Mouse (Mus musculus) thymus, adult 2 months (tissue): ENCODE results near the gene Cyp2b10. TPM values are rescaled to one million over a fixed set of nuclear protein-coding genes. Genes with fewer than 3 reads are reported as not detected.

ENCODE experiments used
- DNase-seq: peaks from one replicate; pipeline ENCODE4 v3.0.0; 2021
- H3K27ac ChIP-seq: fragments of 200-500 bp; 2 replicates; pipeline ENCODE4 v1.5.1; 2012; ENCODE audit warnings: low read length, control low read depth; ENCODE audit not compliant: control insufficient read depth, insufficient read depth
- H3K27me3 ChIP-seq: fragments of 200-500 bp; 2 replicates; pipeline ENCODE4 v1.6.1; 2012; ENCODE audit warnings: mild to moderate bottlenecking, low read length, moderate library complexity, mixed read lengths; ENCODE audit not compliant: control insufficient read depth, insufficient read depth
- H3K36me3 ChIP-seq: fragments of 200-500 bp; 2 replicates; pipeline ENCODE4 v1.6.1; 2012; ENCODE audit warnings: mild to moderate bottlenecking, low read length, moderate library complexity; ENCODE audit not compliant: control insufficient read depth, insufficient read depth
- H3K4me1 ChIP-seq: fragments of 200-500 bp; replicated peaks from 2 replicates; pipeline ENCODE4 v1.6.1; 2012; ENCODE audit warnings: low read length; ENCODE audit not compliant: control insufficient read depth, insufficient read depth
- H3K4me3 ChIP-seq: fragments of 200-500 bp; 2 replicates; pipeline ENCODE4 v1.5.1; 2012; ENCODE audit warnings: mild to moderate bottlenecking, low read length, control low read depth, moderate library complexity; ENCODE audit not compliant: control insufficient read depth, insufficient read depth
- CTCF ChIP-seq: fragments of 200-500 bp; IDR thresholded peaks from 2 replicates; pipeline ENCODE4 v1.5.1; 2012; ENCODE audit warnings: mild to moderate bottlenecking, control low read depth, low read length, moderate library complexity, borderline replicate concordance; ENCODE audit not compliant: control insufficient read depth, poor library complexity, insufficient read depth; ENCODE audit errors: extremely low read depth
- POLR2A ChIP-seq: fragments of 200-500 bp; IDR thresholded peaks from 2 replicates; pipeline ENCODE4 v1.6.1; 2012; ENCODE audit warnings: mild to moderate bottlenecking, low read length, control low read depth, moderate library complexity; ENCODE audit not compliant: control insufficient read depth, poor library complexity, insufficient read depth; ENCODE audit errors: extremely low read depth
- WGBS: fragments of 180-500 bp; shearing (Covaris S2); methylation state at CpG from one replicate; pipeline ENCODE4 v1.1.7; 2018; 5-methylcytosine and 5-hydroxymethylcytosine counted together
- polyA plus RNA-seq: library from polyadenylated mRNA; depleted of rRNA; stranded (reverse); fragments of >200 nt; gene quantifications from 2 replicates; pipeline ENCODE4 v1.2.3, GENCODE M21; 2012; rRNA removed

Gene Cyp2b10
- polyA plus RNA-seq = 0.15 and 0.23 TPM in 2 replicates

GRCm38 (mm10) chr7:25897411-25897810, at the start of gene Cyp2b10:
Gene Cyp2b10, plus strand, starts transcription at chr7:25897620.
- Histone ChIP-seq H3K4me3 (no peak within 1 kb of the TSS), H3K4me1 (no peaks in the 10 kb centered on the region), H3K27me3 (no peaks in the 10 kb centered on the region), H3K36me3 (no peaks in the 10 kb centered on the region), H3K27ac (no peak within 1 kb of the TSS)
- WGBS = 84% methylated on average over 6 of the region's 6 CpGs
- no peak for TF ChIP-seq POLR2A
- no peak for TF ChIP-seq CTCF
- no peak for DNase-seq

DNA sequence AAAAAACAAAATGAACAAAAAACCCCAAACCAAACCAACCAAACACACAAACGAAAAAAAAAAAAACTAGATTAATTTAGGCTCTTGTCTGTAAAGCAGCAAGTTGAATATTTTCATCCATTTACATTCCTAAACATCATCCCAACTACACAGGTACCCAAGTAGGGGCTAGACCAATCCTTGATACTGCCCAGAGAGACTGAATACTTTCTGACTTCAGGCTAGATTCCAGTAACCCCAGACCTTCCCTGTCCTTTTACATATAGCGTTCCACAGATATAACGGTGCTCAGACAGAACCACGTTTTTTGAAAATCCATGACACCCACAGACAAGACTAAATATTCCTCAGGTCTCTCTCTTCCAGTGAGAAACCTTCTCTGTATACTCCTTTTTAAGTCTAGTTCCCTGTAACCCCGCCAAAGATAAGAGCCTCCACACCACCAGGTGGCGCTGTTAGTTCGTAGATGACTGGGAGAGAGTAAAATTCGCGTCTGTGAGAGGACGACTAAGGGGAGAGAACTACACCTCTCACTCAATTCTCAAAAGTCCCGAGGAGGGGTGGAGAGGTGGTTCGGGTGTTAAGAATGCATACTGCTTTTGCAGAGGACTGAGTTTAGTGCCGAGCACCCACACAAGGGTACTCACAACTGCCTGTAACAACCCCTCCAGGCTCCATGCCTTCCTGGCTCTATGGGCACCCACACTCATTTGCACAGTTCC, 49.5 kb upstream of the Cyp2b10 start:
- DNase-seq = peak; percentile 90
- Histone ChIP-seq H3K27me3 (no peaks in the 10 kb centered on the region), H3K4me3 (peak overlapping the region; percentile 52), H3K36me3 (no peaks in the 10 kb centered on the region), H3K4me1 (peaks cover 2% of the 10 kb centered on the region; the same call in 1 of the 2 replicates), H3K27ac (peak overlapping the region; percentile 54; the same call in 1 of the 2 replicates)
- no peak for TF ChIP-seq POLR2A
- no peak for TF ChIP-seq CTCF
- 13% methylated on average over 13 of the region's 13 CpGs for WGBS

DNA sequence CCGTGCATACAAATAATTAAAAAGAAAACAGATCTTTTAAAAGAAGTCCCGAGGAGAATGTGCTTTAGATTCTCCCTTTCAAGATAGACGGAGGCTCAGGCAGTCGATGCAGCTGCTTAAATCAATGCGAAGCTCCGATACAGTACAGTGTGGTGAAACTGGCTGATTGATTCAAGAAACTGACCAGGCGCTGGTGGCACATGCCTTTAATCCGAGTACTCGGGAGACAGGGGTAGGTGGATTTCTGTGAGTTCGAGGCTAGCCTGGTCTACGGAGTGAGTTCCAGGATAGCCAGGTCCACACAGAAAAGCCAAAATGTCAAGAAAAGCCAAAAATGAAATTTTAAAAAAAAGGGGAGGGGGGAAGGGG, 49.0 kb upstream of the Cyp2b10 start:
- peaks cover 2% of the 10 kb centered on the region; the same call in 1 of the 2 replicates for H3K4me1 ChIP-seq
- WGBS = 37% methylated on average over 11 of the region's 11 CpGs
- H3K36me3 ChIP-seq = no peaks in the 10 kb centered on the region
- no peak for DNase-seq
- TF ChIP-seq POLR2A = no peak
- no peak for TF ChIP-seq CTCF
- H3K27me3 ChIP-seq = no peaks in the 10 kb centered on the region
- H3K4me3 ChIP-seq = peak overlapping the region; percentile 52
- peak overlapping the region; percentile 54; the same call in 1 of the 2 replicates for H3K27ac ChIP-seq

GRCm38 (mm10) chr7:25855082-25855481, 42.3 kb upstream of the Cyp2b10 start:
- peak; percentile 76 for DNase-seq
- Histone ChIP-seq H3K4me1 (no peaks in the 10 kb centered on the region), H3K36me3 (no peaks in the 10 kb centered on the region), H3K27me3 (no peaks in the 10 kb centered on the region), H3K4me3 (no peak overlapping the region), H3K27ac (no peak overlapping the region)
- TF ChIP-seq CTCF (0 out of 2 replicates have a peak, but pooled peaks have one; percentile 53), POLR2A (no peak)
- WGBS = 33% methylated on average over 8 of the region's 8 CpGs

GRCm38 (mm10) chr7:25859962-25860870, 37.2 kb upstream of the Cyp2b10 start:
- DNase-seq = no peak
- no peak overlapping the region for H3K27ac ChIP-seq
- TF ChIP-seq POLR2A (no peak), CTCF (no peak)
- no peaks in the 10 kb centered on the region for H3K36me3 ChIP-seq
- no peaks in the 10 kb centered on the region for H3K4me1 ChIP-seq
- H3K27me3 ChIP-seq = no peaks in the 10 kb centered on the region
- H3K4me3 ChIP-seq = no peak overlapping the region
- 41% methylated on average over 9 of the region's 9 CpGs for WGBS

- no peaks in the 10 kb centered on the region for H3K36me3 ChIP-seq
- H3K4me1 ChIP-seq = no peaks in the 10 kb centered on the region
- H3K27ac ChIP-seq = no peak overlapping the region
- H3K27me3 ChIP-seq = no peaks in the 10 kb centered on the region
- WGBS = 79% methylated on average over 2 of the region's 2 CpGs
- no peak for TF ChIP-seq POLR2A
- no peak for DNase-seq
- no peak overlapping the region for H3K4me3 ChIP-seq
These were observed 35.1 kb upstream of the Cyp2b10 start for GRCm38 (mm10) chr7:25862365-25862764.
